Mouse (Mus musculus): ENCODE results near the gene Pakap. TPM values are rescaled to one million over a fixed set of nuclear protein-coding genes. Genes with fewer than 3 reads are reported as not detected.

The Pakap gene
- total RNA-seq (2014; fragmentation: Nextera tagmentation) (not detected in 2 replicates), total RNA-seq (2017) (not detected in 2 replicates), polyA plus RNA-seq (2012) (not detected in 2 replicates)

DNA sequence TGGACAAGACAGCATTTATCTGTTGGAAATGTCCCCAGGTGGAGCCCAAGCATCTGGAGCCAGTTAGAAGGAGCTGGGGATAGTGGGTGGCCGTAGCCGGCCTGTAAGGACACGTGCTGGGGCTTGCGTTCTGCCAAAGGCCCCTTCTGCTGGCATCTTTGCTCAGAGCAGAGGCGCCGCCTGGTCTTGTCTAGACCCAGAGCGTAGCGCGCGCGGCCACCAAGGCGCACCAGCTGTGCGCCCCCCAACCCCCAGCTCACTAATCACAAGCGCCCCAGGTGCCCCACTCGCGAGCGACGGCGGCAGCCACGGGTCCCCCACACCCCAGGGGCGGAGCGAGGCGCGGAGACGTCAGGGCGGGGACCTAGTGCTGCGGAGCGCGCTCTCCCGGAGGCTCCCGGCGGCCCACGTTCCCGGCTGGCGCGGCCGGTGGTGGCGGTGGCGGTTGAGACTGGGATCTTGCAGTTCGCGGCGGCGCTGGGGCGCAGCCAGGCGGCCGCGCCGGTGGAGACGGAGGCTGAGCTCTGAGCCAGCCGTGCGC is at the start of gene Pakap:
TSS of gene Pakap (plus strand) at position 514 of the 541 bp plus-strand sequence.
- ATAC-seq (ENCODE audit: extremely low read depth, insufficient number of reproducible peaks, low FRiP score, poor library complexity, severe bottlenecking) (no peak), DNase-seq (ENCODE audit: low spot score) (no peak)
- H3K27me3 ChIP-seq (ENCODE audit: insufficient read depth, low read length), result no peaks in the 10 kb centered on the region
- H3K4me1 ChIP-seq (ENCODE audit: insufficient read depth, low read depth, low read length), result no peaks in the 10 kb centered on the region
- peaks cover 69% of the 10 kb centered on the region for H3K9me3 ChIP-seq (replicated peaks)
- H3K4me3 ChIP-seq (ENCODE audit: low read depth, low read length), result no peak within 1 kb of the TSS; the same call in 1 of the 2 replicates
- H3K36me3 ChIP-seq (replicated peaks), result no peaks in the 10 kb centered on the region
- no peak for TF ChIP-seq CTCF (IDR thresholded peaks at IDR 0.05; ENCODE audit: low read depth, low read length)
- TF ChIP-seq POLR2AphosphoS5 (IDR thresholded peaks at IDR 0.05; ENCODE audit: insufficient replicate concordance, low read depth, low read length), result no peak
- TF ChIP-seq GATA1 (IDR thresholded peaks at IDR 0.05; ENCODE audit: borderline replicate concordance, low read length), result no peak
- TF ChIP-seq TAL1 (conservative IDR thresholded peaks at IDR 0.05; ENCODE audit: low read depth, low read length), result no peak
- TF ChIP-seq GATA2 (IDR thresholded peaks at IDR 0.05; ENCODE audit: borderline replicate concordance, low read depth, low read length), result no peak

DNA sequence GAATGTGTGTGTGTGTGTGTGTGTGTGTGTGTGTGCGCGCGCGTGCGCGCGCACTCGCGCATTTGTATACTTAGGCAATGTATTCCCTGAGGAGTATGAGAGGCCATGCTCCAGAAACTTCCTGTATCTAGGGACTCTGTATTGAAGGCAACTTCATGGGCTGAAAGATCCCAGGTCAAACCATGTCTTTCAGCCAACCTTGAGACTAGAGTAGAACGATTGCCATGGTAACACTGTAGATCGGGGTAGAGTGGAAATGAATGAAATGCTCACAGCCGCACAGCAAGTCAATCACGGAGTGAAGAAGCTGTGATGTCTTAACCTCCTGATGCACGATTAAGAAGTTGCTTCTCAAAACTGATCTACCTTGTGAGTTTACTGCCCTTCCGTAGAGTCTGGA is 44.5 kb upstream of the Pakap start:
- H3K36me3 ChIP-seq (replicated peaks), result no peaks in the 10 kb centered on the region
- DNase-seq (ENCODE audit: low spot score) (no peak), ATAC-seq (ENCODE audit: extremely low read depth, insufficient number of reproducible peaks, low FRiP score, poor library complexity, severe bottlenecking) (no peak)
- no peaks in the 10 kb centered on the region for H3K27me3 ChIP-seq (ENCODE audit: insufficient read depth, low read length)
- H3K4me1 ChIP-seq (ENCODE audit: insufficient read depth, low read depth, low read length), result no peaks in the 10 kb centered on the region
- peaks cover 35% of the 10 kb centered on the region for H3K9me3 ChIP-seq (replicated peaks)
- TF ChIP-seq POLR2AphosphoS5 (IDR thresholded peaks at IDR 0.05; ENCODE audit: insufficient replicate concordance, low read depth, low read length) (no peak), GATA1 (IDR thresholded peaks at IDR 0.05; ENCODE audit: borderline replicate concordance, low read length) (no peak), CTCF (IDR thresholded peaks at IDR 0.05; ENCODE audit: low read depth, low read length) (no peak), TAL1 (conservative IDR thresholded peaks at IDR 0.05; ENCODE audit: low read depth, low read length) (no peak), GATA2 (IDR thresholded peaks at IDR 0.05; ENCODE audit: borderline replicate concordance, low read depth, low read length) (no peak)
- H3K4me3 ChIP-seq (ENCODE audit: low read depth, low read length), result no peak overlapping the region

DNA sequence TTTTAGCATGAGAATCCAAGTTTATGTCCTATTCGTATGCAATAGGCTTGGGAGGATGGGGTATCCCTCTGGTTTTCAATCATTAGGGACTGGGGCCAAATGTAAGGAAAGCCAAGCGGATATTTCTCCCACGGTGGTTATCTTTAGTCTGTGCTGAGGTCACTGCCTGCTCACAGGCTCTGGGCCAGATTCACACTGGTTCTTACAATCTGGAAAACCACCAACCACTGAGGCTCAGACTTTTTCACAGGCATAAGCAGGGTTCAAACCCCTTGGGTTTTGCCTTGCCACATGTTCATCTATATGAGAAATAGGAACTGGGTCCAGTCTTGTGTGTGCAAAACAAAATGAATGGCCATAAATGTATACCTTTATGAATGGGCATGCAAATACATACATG is 43.5 kb upstream of the Pakap start:
- H3K9me3 ChIP-seq (replicated peaks), result peaks cover 31% of the 10 kb centered on the region
- no peaks in the 10 kb centered on the region for H3K36me3 ChIP-seq (replicated peaks)
- no peaks in the 10 kb centered on the region for H3K4me1 ChIP-seq (ENCODE audit: insufficient read depth, low read depth, low read length)
- no peak for ATAC-seq (ENCODE audit: extremely low read depth, insufficient number of reproducible peaks, low FRiP score, poor library complexity, severe bottlenecking)
- no peak for TF ChIP-seq CTCF (IDR thresholded peaks at IDR 0.05; ENCODE audit: low read depth, low read length)
- TF ChIP-seq GATA1 (IDR thresholded peaks at IDR 0.05; ENCODE audit: borderline replicate concordance, low read length), result no peak
- TF ChIP-seq TAL1 (conservative IDR thresholded peaks at IDR 0.05; ENCODE audit: low read depth, low read length), result no peak
- TF ChIP-seq GATA2 (IDR thresholded peaks at IDR 0.05; ENCODE audit: borderline replicate concordance, low read depth, low read length), result no peak
- TF ChIP-seq POLR2AphosphoS5 (IDR thresholded peaks at IDR 0.05; ENCODE audit: insufficient replicate concordance, low read depth, low read length), result no peak
- DNase-seq (ENCODE audit: low spot score), result no peak
- H3K4me3 ChIP-seq (ENCODE audit: low read depth, low read length), result no peak overlapping the region
- no peaks in the 10 kb centered on the region for H3K27me3 ChIP-seq (ENCODE audit: insufficient read depth, low read length)

DNA sequence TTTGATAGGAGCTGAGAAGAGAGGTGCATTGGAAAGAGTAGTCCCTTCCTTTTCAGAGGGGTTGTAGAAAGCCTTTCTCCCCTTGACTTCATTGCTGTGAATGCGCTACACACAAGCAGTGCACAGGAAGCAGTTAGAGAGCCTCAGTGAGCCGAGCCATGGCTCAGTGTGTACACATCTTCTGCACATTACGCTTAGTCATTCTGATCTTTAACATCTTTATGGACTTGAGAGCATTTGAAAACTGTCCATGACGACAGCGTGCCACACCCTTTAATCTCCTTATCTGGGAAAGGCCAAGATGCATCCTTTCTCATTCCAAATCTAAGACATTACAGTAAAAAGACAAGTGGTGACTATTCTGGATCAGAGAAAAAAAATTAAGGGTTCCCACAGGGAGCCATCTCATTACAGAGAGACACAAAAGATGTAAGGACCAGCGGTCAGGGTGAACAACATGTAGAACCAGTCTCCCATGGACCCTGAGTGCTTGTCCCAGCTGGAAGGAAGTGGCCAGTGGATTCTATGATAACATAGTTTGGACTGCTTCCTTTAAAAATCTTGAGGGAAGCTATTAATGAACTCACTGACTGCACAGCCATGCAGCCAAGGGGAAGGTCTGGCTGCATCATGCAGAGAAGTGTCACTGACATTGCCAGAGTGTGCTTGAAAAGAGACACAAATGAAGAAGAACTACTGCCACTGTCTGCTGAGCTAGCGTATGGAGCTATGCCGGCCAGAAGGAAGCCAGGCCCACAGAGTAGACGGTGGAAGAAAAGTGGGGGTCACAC is 42.6 kb upstream of the Pakap start:
- Histone ChIP-seq H3K4me1 (ENCODE audit: insufficient read depth, low read depth, low read length) (no peaks in the 10 kb centered on the region), H3K4me3 (ENCODE audit: low read depth, low read length) (no peak overlapping the region), H3K9me3 (replicated peaks) (peaks cover 36% of the 10 kb centered on the region), H3K36me3 (replicated peaks) (no peaks in the 10 kb centered on the region), H3K27me3 (ENCODE audit: insufficient read depth, low read length) (no peaks in the 10 kb centered on the region)
- TF ChIP-seq CTCF (IDR thresholded peaks at IDR 0.05; ENCODE audit: low read depth, low read length) (no peak), GATA2 (IDR thresholded peaks at IDR 0.05; ENCODE audit: borderline replicate concordance, low read depth, low read length) (no peak), GATA1 (IDR thresholded peaks at IDR 0.05; ENCODE audit: borderline replicate concordance, low read length) (no peak), TAL1 (conservative IDR thresholded peaks at IDR 0.05; ENCODE audit: low read depth, low read length) (no peak), POLR2AphosphoS5 (IDR thresholded peaks at IDR 0.05; ENCODE audit: insufficient replicate concordance, low read depth, low read length) (no peak)
- ATAC-seq (ENCODE audit: extremely low read depth, insufficient number of reproducible peaks, low FRiP score, poor library complexity, severe bottlenecking) (no peak), DNase-seq (ENCODE audit: low spot score) (no peak)

DNA sequence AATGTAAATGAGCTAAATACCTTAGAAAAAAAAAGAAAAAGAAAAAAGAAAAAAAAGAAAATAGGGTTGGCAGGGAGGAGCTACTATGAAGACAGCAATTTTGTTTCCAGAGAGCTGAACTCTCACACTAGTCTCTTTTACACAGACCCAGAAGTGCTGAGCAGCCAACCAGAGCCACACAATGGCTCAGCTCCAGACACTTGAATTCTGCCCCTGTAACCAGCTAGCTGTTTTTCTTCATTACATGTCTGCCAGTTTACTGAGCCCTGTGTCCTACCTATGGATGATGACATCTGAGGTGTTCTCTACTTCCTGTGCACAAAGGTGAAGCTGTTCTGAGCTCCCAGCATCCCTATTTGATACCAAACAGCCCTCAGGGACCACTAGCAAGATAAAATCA is 39.7 kb upstream of the Pakap start:
- no peaks in the 10 kb centered on the region for H3K27me3 ChIP-seq (ENCODE audit: insufficient read depth, low read length)
- no peaks in the 10 kb centered on the region for H3K4me1 ChIP-seq (ENCODE audit: insufficient read depth, low read depth, low read length)
- peaks cover 36% of the 10 kb centered on the region for H3K9me3 ChIP-seq (replicated peaks)
- TF ChIP-seq POLR2AphosphoS5 (IDR thresholded peaks at IDR 0.05; ENCODE audit: insufficient replicate concordance, low read depth, low read length) (no peak), TAL1 (conservative IDR thresholded peaks at IDR 0.05; ENCODE audit: low read depth, low read length) (no peak), GATA2 (IDR thresholded peaks at IDR 0.05; ENCODE audit: borderline replicate concordance, low read depth, low read length) (no peak), GATA1 (IDR thresholded peaks at IDR 0.05; ENCODE audit: borderline replicate concordance, low read length) (no peak), CTCF (IDR thresholded peaks at IDR 0.05; ENCODE audit: low read depth, low read length) (no peak)
- DNase-seq (ENCODE audit: low spot score), result no peak
- H3K4me3 ChIP-seq (ENCODE audit: low read depth, low read length), result no peak overlapping the region
- H3K36me3 ChIP-seq (replicated peaks), result no peaks in the 10 kb centered on the region
- ATAC-seq (ENCODE audit: extremely low read depth, insufficient number of reproducible peaks, low FRiP score, poor library complexity, severe bottlenecking), result no peak

DNA sequence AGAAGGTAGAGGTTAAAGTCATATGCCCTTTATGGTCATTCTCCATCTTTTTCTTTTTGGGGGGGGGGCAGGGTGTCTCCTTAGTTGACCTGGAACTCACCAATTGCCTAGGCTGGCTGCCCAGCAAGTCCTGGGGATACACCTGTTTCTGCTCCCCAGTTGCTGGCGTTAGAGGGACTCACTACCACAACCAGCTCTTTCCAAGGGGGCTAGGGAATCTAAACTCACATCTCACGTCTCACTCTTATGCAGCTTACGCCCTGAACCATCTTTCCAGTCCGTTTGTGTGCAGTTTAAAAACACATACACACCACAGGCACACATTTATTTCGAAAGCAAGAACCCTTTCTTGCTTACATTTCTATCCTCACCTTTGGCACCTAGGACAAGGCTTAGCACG is 34.3 kb upstream of the Pakap start:
- ATAC-seq (ENCODE audit: extremely low read depth, insufficient number of reproducible peaks, low FRiP score, poor library complexity, severe bottlenecking) (no peak), DNase-seq (ENCODE audit: low spot score) (no peak)
- H3K9me3 ChIP-seq (replicated peaks), result peaks cover 61% of the 10 kb centered on the region
- H3K4me3 ChIP-seq (ENCODE audit: low read depth, low read length), result no peak overlapping the region
- no peaks in the 10 kb centered on the region for H3K27me3 ChIP-seq (ENCODE audit: insufficient read depth, low read length)
- no peaks in the 10 kb centered on the region for H3K36me3 ChIP-seq (replicated peaks)
- no peaks in the 10 kb centered on the region for H3K4me1 ChIP-seq (ENCODE audit: insufficient read depth, low read depth, low read length)
- TF ChIP-seq GATA1 (IDR thresholded peaks at IDR 0.05; ENCODE audit: borderline replicate concordance, low read length), result no peak
- TF ChIP-seq POLR2AphosphoS5 (IDR thresholded peaks at IDR 0.05; ENCODE audit: insufficient replicate concordance, low read depth, low read length), result no peak
- TF ChIP-seq CTCF (IDR thresholded peaks at IDR 0.05; ENCODE audit: low read depth, low read length), result no peak
- TF ChIP-seq GATA2 (IDR thresholded peaks at IDR 0.05; ENCODE audit: borderline replicate concordance, low read depth, low read length), result no peak
- TF ChIP-seq TAL1 (conservative IDR thresholded peaks at IDR 0.05; ENCODE audit: low read depth, low read length), result no peak

All from G1E (cell line).